Mouse (Mus musculus): Measurements from ENCODE around the gene St7l.
A peak's percentile ranks its signal among the peaks of the same experiment; 100 is the strongest.

The St7l gene

GRCm38 (mm10) chr3:104901154-104901553 is 37.3 kb downstream of the St7l start:
- no peak for DNase-seq (ENCODE audit: low spot score in 2 of 2)

- DNase-seq (ENCODE audit: low spot score in 2 of 2), result peak; percentile 19 to 47
Observed at GRCm38 (mm10) chr3:104905389-104905788, 41.6 kb downstream of the St7l start.

GRCm38 (mm10) chr3:104906007-104906406 is 42.2 kb downstream of the St7l start:
- peak; percentile 18 to 65 for DNase-seq (ENCODE audit: low spot score in 2 of 2)

GRCm38 (mm10) chr3:104909195-104909594 is 45.4 kb downstream of the St7l start:
- no peak for DNase-seq (ENCODE audit: low spot score in 2 of 2)

- DNase-seq (ENCODE audit: low spot score in 2 of 2), result no peak
Observed at GRCm38 (mm10) chr3:104914986-104915385, 51.2 kb downstream of the St7l start.

GRCm38 (mm10) chr3:104929385-104929784 is 65.6 kb downstream of the St7l start:
- no peak for DNase-seq (ENCODE audit: low spot score in 2 of 2)

- DNase-seq (ENCODE audit: low spot score in 2 of 2), result no peak
Observed at GRCm38 (mm10) chr3:104937728-104938305, 74.0 kb downstream of the St7l start.

GRCm38 (mm10) chr3:104938327-104938726 is 74.5 kb downstream of the St7l start:
- DNase-seq (ENCODE audit: low spot score in 2 of 2), result no peak

GRCm38 (mm10) chr3:104940691-104941090 is 76.9 kb downstream of the St7l start:
- DNase-seq (ENCODE audit: low spot score in 2 of 2), result no peak

GRCm38 (mm10) chr3:104942682-104943081 is 78.9 kb downstream of the St7l start:
- DNase-seq (ENCODE audit: low spot score in 2 of 2), result no peak

GRCm38 (mm10) chr3:104943333-104943732 is 79.5 kb downstream of the St7l start:
- no peak for DNase-seq (ENCODE audit: low spot score in 2 of 2)

GRCm38 (mm10) chr3:104944894-104945293 is 81.1 kb downstream of the St7l start:
- no peak for DNase-seq (ENCODE audit: low spot score in 2 of 2)

- DNase-seq (ENCODE audit: low spot score in 2 of 2), result no peak
Observed at GRCm38 (mm10) chr3:104950926-104951325, 87.1 kb downstream of the St7l start.

GRCm38 (mm10) chr3:104952891-104953670 is 89.3 kb downstream of the St7l start:
- no peak for DNase-seq (ENCODE audit: low spot score in 2 of 2)

GRCm38 (mm10) chr3:104954137-104954536 is 90.3 kb downstream of the St7l start:
- no peak for DNase-seq (ENCODE audit: low spot score in 2 of 2)

GRCm38 (mm10) chr3:104954551-104954950 is 90.7 kb downstream of the St7l start:
- DNase-seq (ENCODE audit: low spot score in 2 of 2), result no peak

- no peak for DNase-seq (ENCODE audit: low spot score in 2 of 2)
Observed at GRCm38 (mm10) chr3:104956131-104956581, 92.4 kb downstream of the St7l start.

- DNase-seq (ENCODE audit: low spot score in 2 of 2), result no peak
Observed at GRCm38 (mm10) chr3:104960026-104961000, 96.5 kb downstream of the St7l start.

GRCm38 (mm10) chr3:104961066-104962059 is 97.6 kb downstream of the St7l start, which contains the start of gene Wnt2b:
Gene Wnt2b (minus strand): TSS chr3:104961921.
- DNase-seq (ENCODE audit: low spot score in 2 of 2), result no peak

GRCm38 (mm10) chr3:104962141-104962611 is 98.4 kb downstream of the St7l start:
- no peak for DNase-seq (ENCODE audit: low spot score in 2 of 2)

- no peak for DNase-seq (ENCODE audit: low spot score in 2 of 2)
Observed at GRCm38 (mm10) chr3:104962866-104963265, 99.1 kb downstream of the St7l start.
